Mouse (Mus musculus) midbrain, embryonic 12.5 days (tissue): ENCODE data around the gene Gm10100. TPM values are rescaled to one million over a fixed set of nuclear protein-coding genes. Genes with fewer than 3 reads are reported as not detected.
A peak's percentile ranks its signal among the peaks of the same experiment; 100 is the strongest.
"Not testable (repeated sequence)": the region's sequence is repeated elsewhere in the genome, so short reads cannot be mapped to it uniquely, and the experiment has no call there.

Experiments
- ATAC-seq: fragments of 200-750 bp; cut with Nextera tagmentation; 2 replicates; pipeline ENCODE4 v1.8.0; 2017; ENCODE audit warnings: low read depth, moderate TSS enrichment, moderate library complexity; ENCODE audit not compliant: low FRiP score
- H3K27ac ChIP-seq: fragments of 300-500 bp; sonication (generic); replicated peaks from 2 replicates; pipeline ENCODE4 v1.5.1; 2016; ENCODE audit warnings: mild to moderate bottlenecking
- H3K27me3 ChIP-seq: fragments of 300-500 bp; sonication (generic); 2 replicates; pipeline ENCODE4 v1.6.1; 2016; ENCODE audit warnings: mild to moderate bottlenecking
- H3K36me3 ChIP-seq: fragments of 300-500 bp; sonication (generic); 2 replicates; pipeline ENCODE4 v1.6.1; 2016
- H3K4me1 ChIP-seq: fragments of 300-500 bp; sonication (generic); 2 replicates; pipeline ENCODE4 v1.6.1; 2016
- H3K4me2 ChIP-seq: fragments of 300-500 bp; sonication (generic); replicated peaks from 2 replicates; pipeline ENCODE4 v1.6.1; 2016; ENCODE audit warnings: mild to moderate bottlenecking, moderate library complexity
- H3K4me3 ChIP-seq: fragments of 300-500 bp; sonication (generic); 2 replicates; pipeline ENCODE4 v1.5.1; 2016; ENCODE audit warnings: mild to moderate bottlenecking
- H3K9ac ChIP-seq: fragments of 300-500 bp; sonication (generic); replicated peaks from 2 replicates; pipeline ENCODE4 v1.6.1; 2016; ENCODE audit warnings: mild to moderate bottlenecking, moderate library complexity
- H3K9me3 ChIP-seq: fragments of 300-500 bp; sonication (generic); 2 replicates; pipeline ENCODE4 v1.6.1; 2016; ENCODE audit warnings: mild to moderate bottlenecking
- WGBS: fragments of 180-500 bp; shearing (Covaris S2); methylation state at CpG from one replicate; pipeline ENCODE4 v1.1.7; 2016; 5-methylcytosine and 5-hydroxymethylcytosine counted together
- polyA plus RNA-seq: library from polyadenylated mRNA; unstranded; fragments of >200 nt; fragmentation: Nextera tagmentation; extraction: Ambion mirVana; gene quantifications from 2 replicates; pipeline ENCODE4 v1.2.1, GENCODE M21; 2016

Gene Gm10100
- polyA plus RNA-seq, 1 experiment from 2014 or later = not detected

DNA sequence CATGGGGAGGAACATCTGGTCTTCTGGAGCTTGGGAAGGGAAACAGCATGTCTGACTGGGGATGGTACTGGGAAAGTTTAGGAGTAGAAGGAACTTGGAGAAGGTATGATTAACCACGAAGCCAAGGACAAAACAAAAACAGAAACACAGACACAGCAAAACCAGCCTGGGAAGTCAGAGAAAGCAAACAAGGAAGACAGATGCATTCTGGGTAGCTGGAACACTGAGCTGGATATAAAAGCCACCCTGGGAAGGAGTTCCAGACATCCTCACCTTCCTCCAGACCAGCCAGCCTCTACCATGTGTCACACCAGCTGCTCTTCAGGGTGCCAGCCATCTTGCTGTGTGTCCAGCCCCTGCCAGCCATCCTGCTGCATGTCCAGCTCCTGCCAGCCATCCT lies 10.8 kb upstream of the Gm10100 start, which contains the start of gene Gm10142:
Gm10142 (plus strand) TSS at position 301 of the 400 bp plus-strand sequence.
- WGBS = 76% methylated on average over 1 of the region's 1 CpGs
- Histone ChIP-seq H3K27ac (no peak within 1 kb of the TSS), H3K36me3 (no peaks in the 10 kb centered on the region), H3K9me3 (0 out of 2 replicates have a peak, but pooled peaks cover 3% of the 10 kb centered on the region), H3K4me1 (no peaks in the 10 kb centered on the region), H3K4me3 (no peak within 1 kb of the TSS), H3K4me2 (no peak within 1 kb of the TSS), H3K9ac (no peak within 1 kb of the TSS), H3K27me3 (no peaks in the 10 kb centered on the region)
- no peak for ATAC-seq

GRCm38 (mm10) chr10:77720299-77720698 lies 6.0 kb upstream of the Gm10100 start, which contains the start of gene Krtap12-1:
Gene Krtap12-1, plus strand, starts transcription at chr10:77720599.
- H3K9me3 ChIP-seq, H3K4me2 ChIP-seq, ATAC-seq, H3K27me3 ChIP-seq, H3K4me3 ChIP-seq, H3K4me1 ChIP-seq, H3K9ac ChIP-seq, H3K27ac ChIP-seq, H3K36me3 ChIP-seq: not testable (repeated sequence)
- 86% methylated on average over 1 of the region's 1 CpGs for WGBS

DNA sequence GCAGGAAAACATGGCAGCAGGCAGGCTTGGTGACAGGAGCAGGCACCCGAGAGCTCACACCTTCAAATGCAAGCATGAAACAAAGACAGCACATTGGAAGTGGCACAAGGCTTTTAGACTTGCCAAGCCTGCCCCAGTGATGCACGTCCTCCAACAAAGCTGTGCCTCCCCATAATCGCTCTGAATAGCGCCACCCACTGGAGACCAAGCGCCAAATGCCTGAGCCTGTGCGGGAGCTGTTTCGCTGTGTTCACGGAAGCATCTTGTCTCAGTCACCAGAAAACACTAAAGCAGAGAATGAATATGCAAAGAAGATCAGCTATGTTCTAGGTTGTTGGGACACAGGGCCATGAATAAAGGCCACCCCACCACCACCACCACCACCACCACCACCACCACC lies 1.4 kb upstream of the Gm10100 start:
- H3K9ac ChIP-seq = no peak overlapping the region
- no peak overlapping the region for H3K4me3 ChIP-seq
- H3K4me1 ChIP-seq = no peaks in the 10 kb centered on the region
- 0 out of 2 replicates have a peak, but pooled peaks cover 3% of the 10 kb centered on the region for H3K9me3 ChIP-seq
- WGBS = 80% methylated on average over 8 of the region's 8 CpGs
- H3K36me3 ChIP-seq = no peaks in the 10 kb centered on the region
- H3K4me2 ChIP-seq = no peak overlapping the region
- H3K27ac ChIP-seq = no peak overlapping the region
- H3K27me3 ChIP-seq = no peaks in the 10 kb centered on the region
- no peak for ATAC-seq

DNA sequence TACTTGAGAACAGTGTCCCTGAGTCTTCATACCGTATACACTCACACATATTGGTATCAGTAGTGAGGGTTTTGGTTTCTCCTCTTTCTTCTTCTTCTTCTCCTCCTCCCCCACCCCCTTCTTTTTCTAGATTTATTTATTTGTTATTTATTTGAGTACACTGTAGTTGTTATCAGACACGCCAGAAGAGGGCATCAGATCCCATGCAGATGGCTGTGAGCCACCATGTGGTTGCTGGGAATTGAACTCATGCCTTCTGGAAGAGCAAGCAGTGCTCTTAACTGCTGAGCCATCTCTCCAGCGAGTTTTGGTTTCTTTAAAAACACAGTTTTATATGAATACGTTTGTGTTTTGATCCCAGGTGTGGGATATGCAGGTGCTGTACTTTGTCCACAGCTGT lies 2.0 kb downstream of the Gm10100 start:
- Histone ChIP-seq H3K4me1 (no peaks in the 10 kb centered on the region), H3K27ac (no peak overlapping the region), H3K9me3 (no peaks in the 10 kb centered on the region), H3K36me3 (no peaks in the 10 kb centered on the region), H3K4me2 (no peak overlapping the region), H3K4me3 (no peak overlapping the region), H3K9ac (no peak overlapping the region), H3K27me3 (no peaks in the 10 kb centered on the region)
- no peak for ATAC-seq
- 72% methylated on average over 4 of the region's 4 CpGs for WGBS

GRCm38 (mm10) chr10:77729241-77729640 lies 3.0 kb downstream of the Gm10100 start:
- Histone ChIP-seq H3K9me3 (no peaks in the 10 kb centered on the region), H3K36me3 (no peaks in the 10 kb centered on the region), H3K4me3 (no peak overlapping the region), H3K9ac (no peak overlapping the region), H3K27ac (no peak overlapping the region), H3K4me2 (no peak overlapping the region), H3K4me1 (no peaks in the 10 kb centered on the region), H3K27me3 (no peaks in the 10 kb centered on the region)
- WGBS = 57% methylated on average over 4 of the region's 4 CpGs
- no peak for ATAC-seq

- 100% methylated on average over 1 of the region's 1 CpGs for WGBS
- no peaks in the 10 kb centered on the region; the same call in none of the 2 replicates for H3K4me1 ChIP-seq
Measured at GRCm38 (mm10) chr10:77735928-77736327, 9.6 kb downstream of the Gm10100 start.

GRCm38 (mm10) chr10:77738929-77739328 lies 12.6 kb downstream of the Gm10100 start:
- Histone ChIP-seq H3K4me1 (peaks cover 4% of the 10 kb centered on the region), H3K27me3 (no peaks in the 10 kb centered on the region), H3K9me3 (no peaks in the 10 kb centered on the region), H3K36me3 (no peaks in the 10 kb centered on the region), H3K27ac (no peak overlapping the region), H3K9ac (no peak overlapping the region), H3K4me2 (no peak overlapping the region), H3K4me3 (no peak overlapping the region)
- 85% methylated on average over 4 of the region's 4 CpGs for WGBS
- ATAC-seq = no peak

More at GRCm38 (mm10) chr10:77735928-77736327, 9.6 kb downstream of the Gm10100 start:
- Histone ChIP-seq H3K27ac (no peak overlapping the region), H3K36me3 (no peaks in the 10 kb centered on the region), H3K4me3 (no peak overlapping the region), H3K9me3 (no peaks in the 10 kb centered on the region), H3K4me2 (no peak overlapping the region), H3K27me3 (no peaks in the 10 kb centered on the region), H3K9ac (no peak overlapping the region)
- no peak for ATAC-seq

GRCm38 (mm10) chr10:77741924-77742688 lies 15.8 kb downstream of the Gm10100 start, which contains the start of gene Gm18596:
Gene Gm18596, minus strand, starts transcription at chr10:77742638.
- H3K9me3 ChIP-seq, H3K4me3 ChIP-seq, H3K27me3 ChIP-seq, H3K4me1 ChIP-seq, H3K4me2 ChIP-seq, ATAC-seq, H3K36me3 ChIP-seq, H3K9ac ChIP-seq: not testable (repeated sequence)
- WGBS = 52% methylated on average over 4 of the region's 5 CpGs
- peak within 1 kb of the TSS; percentile 25; the same call in 1 of the 2 replicates for H3K27ac ChIP-seq

- not testable (repeated sequence) for H3K4me2 ChIP-seq, ATAC-seq, H3K27ac ChIP-seq, H3K9ac ChIP-seq, H3K36me3 ChIP-seq, H3K27me3 ChIP-seq, H3K4me3 ChIP-seq, H3K9me3 ChIP-seq, H3K4me1 ChIP-seq
- WGBS = 74% methylated on average over 1 of the region's 1 CpGs
Measured at GRCm38 (mm10) chr10:77750686-77751085, 24.4 kb downstream of the Gm10100 start.

DNA sequence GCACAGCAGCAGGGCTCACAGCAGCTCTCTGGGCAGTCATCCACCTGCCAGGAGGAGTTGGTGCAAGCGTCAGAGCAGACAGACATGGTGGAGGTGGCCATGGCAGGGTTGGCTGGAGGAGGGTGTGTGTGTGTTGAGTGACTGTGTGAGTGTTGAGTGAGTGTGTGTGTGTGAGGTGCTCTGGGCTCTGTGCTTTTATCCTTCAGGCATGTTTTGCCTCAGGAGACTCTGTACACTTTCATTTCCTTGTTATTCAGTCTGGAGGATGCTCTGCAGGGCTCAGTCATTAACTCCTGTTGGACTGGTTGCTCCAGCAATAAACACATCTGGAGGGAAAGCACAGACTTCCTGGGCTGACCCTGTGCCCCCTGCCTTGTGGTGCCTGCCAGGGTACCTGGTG lies 25.0 kb downstream of the Gm10100 start, which contains the start of gene Gm9736:
Gm9736 (minus strand) TSS at position 101 of the 400 bp plus-strand sequence.
- H3K27ac ChIP-seq, H3K4me3 ChIP-seq, H3K27me3 ChIP-seq, H3K4me1 ChIP-seq, H3K9ac ChIP-seq, H3K36me3 ChIP-seq, H3K9me3 ChIP-seq, H3K4me2 ChIP-seq, ATAC-seq: not testable (repeated sequence)
- 85% methylated on average over 1 of the region's 1 CpGs for WGBS

- H3K4me1 ChIP-seq, H3K9ac ChIP-seq, ATAC-seq, H3K27me3 ChIP-seq, H3K9me3 ChIP-seq, H3K36me3 ChIP-seq, H3K4me2 ChIP-seq, H3K27ac ChIP-seq, H3K4me3 ChIP-seq: not testable (repeated sequence)
- 65% methylated on average over 3 of the region's 3 CpGs for WGBS
Measured at GRCm38 (mm10) chr10:77752312-77752711, 26.0 kb downstream of the Gm10100 start.

GRCm38 (mm10) chr10:77753448-77753847 lies 27.2 kb downstream of the Gm10100 start:
- Histone ChIP-seq H3K27ac (no peak overlapping the region), H3K27me3 (no peaks in the 10 kb centered on the region), H3K9me3 (no peaks in the 10 kb centered on the region), H3K4me3 (no peak overlapping the region), H3K9ac (no peak overlapping the region), H3K4me2 (no peak overlapping the region), H3K36me3 (no peaks in the 10 kb centered on the region), H3K4me1 (no peaks in the 10 kb centered on the region)
- no peak for ATAC-seq
